Mouse (Mus musculus) heart, adult 2 months (tissue): ENCODE measurements at regions not wholly inside any gene's neighbourhood (a gene's known extent, or its start where the extent isn't known, plus 50 kb on each side); places are given as distances from the start of the nearest gene placed in this dataset.

Experiments
- CTCF ChIP-seq: fragments of 200-600 bp; IDR thresholded peaks from 2 replicates; pipeline ENCODE4 v1.8.1; 2022; ENCODE audit warnings: antibody characterized with exemption, mild to moderate bottlenecking, moderate library complexity
- EP300 ChIP-seq: fragments of 200-500 bp; IDR thresholded peaks from 2 replicates; pipeline ENCODE4 v1.6.1; 2011; ENCODE audit warnings: low read depth, low read length, control low read depth; ENCODE audit not compliant: insufficient read depth
- POLR2A ChIP-seq: fragments of 200-500 bp; IDR thresholded peaks from 2 replicates; pipeline ENCODE4 v1.6.1; 2011; ENCODE audit warnings: mild to moderate bottlenecking, low read depth, low read length, control low read depth; ENCODE audit not compliant: insufficient read depth

DNA sequence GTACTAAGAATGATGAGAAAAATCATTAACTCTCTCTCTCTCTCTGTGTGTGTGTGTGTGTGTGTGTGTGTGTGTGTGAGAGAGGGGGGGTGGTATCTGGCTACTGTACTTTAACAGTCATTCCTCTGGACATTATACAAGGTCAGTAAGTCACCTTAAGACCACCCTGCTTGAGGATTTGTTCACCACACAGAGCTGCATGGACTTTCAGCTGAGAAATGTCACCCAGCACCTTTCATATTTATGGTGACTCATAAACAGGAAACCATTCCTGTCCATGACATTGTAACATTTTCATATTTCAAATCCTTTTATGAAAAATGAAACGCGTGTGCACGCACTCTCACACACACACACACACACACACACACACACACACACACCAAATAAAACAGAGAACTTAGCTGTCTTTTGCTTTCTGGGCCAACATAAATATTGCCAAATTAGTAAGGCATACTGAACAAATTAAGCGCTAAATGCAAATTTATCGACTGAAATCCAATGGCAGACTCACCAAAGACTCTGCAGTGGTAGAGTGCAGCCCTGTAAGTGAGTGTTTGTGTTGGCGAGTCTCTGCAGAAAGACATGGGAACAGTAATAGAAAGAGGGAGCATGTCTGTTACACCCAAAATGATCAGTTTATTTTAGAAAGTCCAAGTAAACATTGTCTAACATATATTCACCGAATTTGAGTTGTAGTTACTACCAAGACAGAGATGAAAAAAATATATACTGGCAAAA is 277.7 kb downstream of the Osr1 start:
- TF ChIP-seq POLR2A (no peak), EP300 (no peak), CTCF (no peak)
